Mouse (Mus musculus): ENCODE data around the gene Nfasc. TPM values are rescaled to one million over a fixed set of nuclear protein-coding genes. Genes with fewer than 3 reads are reported as not detected.

Nfasc gene
- polyA plus RNA-seq, 1 experiment from 2014 or later = 4.3 TPM

GRCm38 (mm10) chr1:132570068-132570780 lies 171.4 kb downstream of the Nfasc start:
- 93% methylated on average over 15 of the region's 15 CpGs for WGBS

GRCm38 (mm10) chr1:132569516-132569915 lies 172.1 kb downstream of the Nfasc start:
- no peak overlapping the region for H3K9ac ChIP-seq
- ATAC-seq = no peak
- H3K4me3 ChIP-seq (replicated peaks) = no peak overlapping the region
- no peaks in the 10 kb centered on the region for H3K27me3 ChIP-seq (replicated peaks)
- no peak overlapping the region for H3K4me2 ChIP-seq (replicated peaks)
- H3K4me1 ChIP-seq (replicated peaks) = 0 out of 2 replicates have a peak, but pooled peaks cover 2% of the 10 kb centered on the region
- no peak overlapping the region for H3K27ac ChIP-seq
- no peaks in the 10 kb centered on the region for H3K36me3 ChIP-seq
- H3K9me3 ChIP-seq = no peaks in the 10 kb centered on the region
- 83% methylated on average over 9 of the region's 9 CpGs for WGBS

More at GRCm38 (mm10) chr1:132570068-132570780, 171.4 kb downstream of the Nfasc start:
- Histone ChIP-seq H3K27ac (no peak overlapping the region), H3K27me3 (replicated peaks) (no peaks in the 10 kb centered on the region), H3K9me3 (no peaks in the 10 kb centered on the region), H3K9ac (no peak overlapping the region), H3K4me2 (replicated peaks) (no peak overlapping the region), H3K4me1 (replicated peaks) (no peaks in the 10 kb centered on the region), H3K36me3 (no peaks in the 10 kb centered on the region), H3K4me3 (replicated peaks) (no peak overlapping the region)
- ATAC-seq = no peak

GRCm38 (mm10) chr1:132567336-132568125 lies 174.1 kb downstream of the Nfasc start:
- Histone ChIP-seq H3K4me1 (replicated peaks) (0 out of 2 replicates have a peak, but pooled peaks cover 2% of the 10 kb centered on the region), H3K27me3 (replicated peaks) (no peaks in the 10 kb centered on the region), H3K27ac (no peak overlapping the region), H3K36me3 (no peaks in the 10 kb centered on the region), H3K9me3 (no peaks in the 10 kb centered on the region), H3K9ac (no peak overlapping the region), H3K4me2 (replicated peaks) (no peak overlapping the region), H3K4me3 (replicated peaks) (no peak overlapping the region)
- WGBS = 82% methylated on average over 11 of the region's 11 CpGs
- ATAC-seq = no peak

GRCm38 (mm10) chr1:132565766-132566165 lies 175.8 kb downstream of the Nfasc start:
- Histone ChIP-seq H3K27ac (no peak overlapping the region), H3K4me3 (replicated peaks) (no peak overlapping the region), H3K36me3 (no peaks in the 10 kb centered on the region), H3K27me3 (replicated peaks) (no peaks in the 10 kb centered on the region), H3K9ac (no peak overlapping the region), H3K4me1 (replicated peaks) (0 out of 2 replicates have a peak, but pooled peaks cover 2% of the 10 kb centered on the region), H3K4me2 (replicated peaks) (no peak overlapping the region), H3K9me3 (no peaks in the 10 kb centered on the region)
- WGBS = 49% methylated on average over 7 of the region's 7 CpGs
- no peak for ATAC-seq

- no peak for ATAC-seq
- no peaks in the 10 kb centered on the region for H3K27me3 ChIP-seq (replicated peaks)
- H3K27ac ChIP-seq = no peak overlapping the region
- H3K36me3 ChIP-seq = no peaks in the 10 kb centered on the region
- H3K9ac ChIP-seq = no peak overlapping the region
- no peaks in the 10 kb centered on the region for H3K9me3 ChIP-seq
- 23% methylated on average over 6 of the region's 6 CpGs for WGBS
- no peak overlapping the region for H3K4me2 ChIP-seq (replicated peaks)
- H3K4me3 ChIP-seq (replicated peaks) = no peak overlapping the region
- 0 out of 2 replicates have a peak, but pooled peaks cover 2% of the 10 kb centered on the region for H3K4me1 ChIP-seq (replicated peaks)
Observed at GRCm38 (mm10) chr1:132564946-132565345, 176.7 kb downstream of the Nfasc start.

- no peaks in the 10 kb centered on the region for H3K9me3 ChIP-seq
- no peak for ATAC-seq
- H3K9ac ChIP-seq = no peak overlapping the region
- H3K4me3 ChIP-seq (replicated peaks) = no peak overlapping the region
- no peaks in the 10 kb centered on the region for H3K27me3 ChIP-seq (replicated peaks)
- H3K4me1 ChIP-seq (replicated peaks) = peaks cover 17% of the 10 kb centered on the region
- 34% methylated on average over 10 of the region's 10 CpGs for WGBS
- H3K36me3 ChIP-seq = no peaks in the 10 kb centered on the region
- no peak overlapping the region for H3K27ac ChIP-seq
- no peak overlapping the region for H3K4me2 ChIP-seq (replicated peaks)
Observed at GRCm38 (mm10) chr1:132562337-132562795, 179.2 kb downstream of the Nfasc start.

GRCm38 (mm10) chr1:132560907-132561700 lies 180.5 kb downstream of the Nfasc start:
- Histone ChIP-seq H3K9ac (no peak overlapping the region), H3K4me3 (replicated peaks) (no peak overlapping the region)
- ATAC-seq = no peak

GRCm38 (mm10) chr1:132559045-132559444 lies 182.6 kb downstream of the Nfasc start:
- ATAC-seq = no peak
- H3K27ac ChIP-seq = no peak overlapping the region
- H3K4me3 ChIP-seq (replicated peaks) = no peak overlapping the region
- peaks cover 15% of the 10 kb centered on the region for H3K4me1 ChIP-seq (replicated peaks)
- no peaks in the 10 kb centered on the region for H3K27me3 ChIP-seq (replicated peaks)
- H3K9me3 ChIP-seq = no peaks in the 10 kb centered on the region
- no peaks in the 10 kb centered on the region for H3K36me3 ChIP-seq
- 38% methylated on average over 6 of the region's 6 CpGs for WGBS
- H3K9ac ChIP-seq = no peak overlapping the region
- no peak overlapping the region for H3K4me2 ChIP-seq (replicated peaks)

More at GRCm38 (mm10) chr1:132560907-132561700, 180.5 kb downstream of the Nfasc start:
- H3K27ac ChIP-seq = no peak overlapping the region
- no peak overlapping the region for H3K4me2 ChIP-seq (replicated peaks)
- H3K27me3 ChIP-seq (replicated peaks) = no peaks in the 10 kb centered on the region
- no peaks in the 10 kb centered on the region for H3K36me3 ChIP-seq
- peaks cover 17% of the 10 kb centered on the region for H3K4me1 ChIP-seq (replicated peaks)
- WGBS = 67% methylated on average over 8 of the region's 8 CpGs
- no peaks in the 10 kb centered on the region for H3K9me3 ChIP-seq

GRCm38 (mm10) chr1:132557901-132558631 lies 183.5 kb downstream of the Nfasc start:
- Histone ChIP-seq H3K9ac (no peak overlapping the region), H3K4me2 (replicated peaks) (no peak overlapping the region), H3K27me3 (replicated peaks) (no peaks in the 10 kb centered on the region), H3K9me3 (no peaks in the 10 kb centered on the region), H3K36me3 (no peaks in the 10 kb centered on the region), H3K27ac (0 out of 2 replicates have a peak overlapping the region, but pooled peaks have one; percentile 7), H3K4me1 (replicated peaks) (peaks cover 15% of the 10 kb centered on the region), H3K4me3 (replicated peaks) (no peak overlapping the region)
- peak; percentile 85 for ATAC-seq
- 13% methylated on average over 9 of the region's 9 CpGs for WGBS

GRCm38 (mm10) chr1:132543789-132544188 lies 197.8 kb downstream of the Nfasc start:
- Histone ChIP-seq H3K4me3 (replicated peaks) (no peak overlapping the region), H3K27ac (no peak overlapping the region), H3K4me2 (replicated peaks) (no peak overlapping the region), H3K36me3 (no peaks in the 10 kb centered on the region), H3K9me3 (no peaks in the 10 kb centered on the region), H3K4me1 (replicated peaks) (peaks cover 24% of the 10 kb centered on the region), H3K9ac (no peak overlapping the region), H3K27me3 (replicated peaks) (peaks cover 30% of the 10 kb centered on the region)
- 79% methylated on average over 8 of the region's 8 CpGs for WGBS
- ATAC-seq = no peak

- H3K4me2 ChIP-seq (replicated peaks) = peak within 1 kb of the TSS; percentile 51
- no peaks in the 10 kb centered on the region for H3K36me3 ChIP-seq
- H3K9me3 ChIP-seq = no peaks in the 10 kb centered on the region
- peaks cover 24% of the 10 kb centered on the region for H3K4me1 ChIP-seq (replicated peaks)
- ATAC-seq = no peak
- 3% methylated on average over 30 of the region's 30 CpGs for WGBS
- no peak within 1 kb of the TSS for H3K27ac ChIP-seq
- H3K27me3 ChIP-seq (replicated peaks) = peaks cover 27% of the 10 kb centered on the region
- peak within 1 kb of the TSS; percentile 10 for H3K4me3 ChIP-seq (replicated peaks)
- no peak within 1 kb of the TSS for H3K9ac ChIP-seq
Observed at GRCm38 (mm10) chr1:132542762-132543306, 198.8 kb downstream of the Nfasc start, which contains the start of gene Cntn2. Gene Cntn2 (minus strand): TSS chr1:132543256.

All from intestine, embryonic 15.5 days (tissue).